Mouse (Mus musculus) embryonic fibroblast, embryonic 13.5 days (primary cell): ENCODE measurements around the gene Ggt7.

Source experiments
- CTCF ChIP-seq: IDR thresholded peaks from 2 replicates; pipeline ENCODE4 v1.5.1; 2011; ENCODE audit warnings: mild to moderate bottlenecking, control low read depth, low read length, moderate library complexity, borderline replicate concordance; ENCODE audit not compliant: insufficient read depth
- POLR2A ChIP-seq: IDR thresholded peaks from 2 replicates; pipeline ENCODE4 v1.6.1; 2011; ENCODE audit warnings: low read depth, mild to moderate bottlenecking, control low read depth, low read length, moderate library complexity

DNA sequence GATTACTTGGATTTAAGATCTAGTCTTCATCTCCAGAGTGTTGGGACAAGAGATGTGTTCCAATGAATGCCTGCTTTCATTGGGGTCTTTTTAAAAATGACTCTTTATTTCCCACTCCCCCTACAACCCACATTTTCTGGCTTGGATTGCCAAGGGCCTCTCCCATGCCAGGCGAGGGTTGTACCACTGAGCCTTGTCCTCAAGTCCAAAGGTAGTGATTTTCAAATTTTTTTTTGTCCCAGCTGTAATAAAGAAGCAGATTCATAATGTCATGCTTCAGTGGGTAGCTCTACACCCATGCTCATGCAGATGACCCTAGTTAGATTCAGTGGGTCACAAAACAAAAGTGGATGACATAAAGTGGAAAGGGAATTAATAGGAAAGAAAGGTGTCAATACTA, 28.9 kb upstream of the Ggt7 start:
- no peak for TF ChIP-seq CTCF
- TF ChIP-seq POLR2A = no peak
